Mouse (Mus musculus) cerebellum, adult 2 months (tissue): ENCODE data around the gene Pdhb. TPM values are rescaled to one million over a fixed set of nuclear protein-coding genes. Genes with fewer than 3 reads are reported as not detected.

ENCODE experiments used
- DNase-seq, 2 experiments: peaks; one replicate each; pipeline ENCODE4 v3.0.0; 2021
- H3K27ac ChIP-seq: fragments of 200-500 bp; 2 replicates; pipeline ENCODE4 v1.5.1; 2012; ENCODE audit warnings: low read length, control low read depth, inconsistent platforms; ENCODE audit not compliant: insufficient read depth
- H3K27me3 ChIP-seq: fragments of 200-500 bp; 2 replicates; pipeline ENCODE4 v1.6.1; 2012; ENCODE audit warnings: inconsistent platforms, mild to moderate bottlenecking, low read length, moderate library complexity; ENCODE audit not compliant: control insufficient read depth, insufficient read depth
- H3K4me1 ChIP-seq: fragments of 200-500 bp; 2 replicates; pipeline ENCODE4 v1.6.1; 2011; ENCODE audit warnings: low read length; ENCODE audit not compliant: control insufficient read depth, insufficient read depth
- H3K4me3 ChIP-seq: fragments of 200-500 bp; replicated peaks from 2 replicates; pipeline ENCODE3; 2011; ENCODE audit warnings: mild to moderate bottlenecking, low read depth, low read length, control low read depth; ENCODE audit not compliant: insufficient read depth
- CTCF ChIP-seq: fragments of 200-500 bp; IDR thresholded peaks from 2 replicates; pipeline ENCODE4 v1.5.1; 2011; ENCODE audit warnings: low read depth, mild to moderate bottlenecking, control low read depth, low read length, moderate library complexity, borderline replicate concordance; ENCODE audit not compliant: insufficient read depth
- POLR2A ChIP-seq: fragments of 200-500 bp; IDR thresholded peaks from 2 replicates; pipeline ENCODE4 v1.6.1; 2011; ENCODE audit warnings: low read length, control low read depth, borderline replicate concordance; ENCODE audit not compliant: insufficient read depth
- WGBS: fragments of 180-500 bp; shearing (Covaris S2); methylation state at CpG from one replicate; pipeline ENCODE4 v1.1.7; 2018; 5-methylcytosine and 5-hydroxymethylcytosine counted together
- polyA plus RNA-seq: library from polyadenylated mRNA; depleted of rRNA; stranded (reverse); fragments of >200 nt; gene quantifications from 2 replicates; pipeline ENCODE4 v1.2.3, GENCODE M21; 2012; rRNA removed

The Pdhb gene
- polyA plus RNA-seq, 1 experiment = 279 TPM

- DNase-seq = peak; percentile 43 to 72
- H3K27ac ChIP-seq = no peak overlapping the region
- WGBS = 25% methylated on average over 7 of the region's 7 CpGs
- no peaks in the 10 kb centered on the region for H3K27me3 ChIP-seq
- no peaks in the 10 kb centered on the region for H3K4me1 ChIP-seq
- no peak overlapping the region for H3K4me3 ChIP-seq
- TF ChIP-seq POLR2A (no peak), CTCF (no peak)
Measured at GRCm38 (mm10) chr14:8123141-8123540, 49.7 kb downstream of the Pdhb start.

DNA sequence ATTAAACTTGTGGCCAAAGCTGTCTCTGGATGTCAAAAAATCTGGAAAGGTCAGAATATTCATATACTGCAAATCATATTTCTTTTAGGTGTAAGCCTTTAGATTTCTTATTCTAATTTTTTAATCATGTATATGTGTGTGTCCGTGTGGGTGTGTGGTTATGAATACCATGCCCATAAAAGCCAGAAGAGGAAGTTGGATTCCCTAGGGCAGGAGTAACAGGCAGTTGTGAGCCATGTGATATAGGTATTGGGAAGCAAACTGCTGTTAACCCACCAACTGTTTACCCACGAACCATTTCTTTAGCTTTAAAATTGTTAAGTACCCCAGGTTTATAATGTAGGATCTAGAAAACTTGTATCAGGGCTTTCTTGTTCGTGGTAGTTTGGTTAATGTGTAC lies 52.9 kb downstream of the Pdhb start:
- Histone ChIP-seq H3K4me3 (no peak overlapping the region), H3K27me3 (no peaks in the 10 kb centered on the region), H3K4me1 (peaks cover 7% of the 10 kb centered on the region), H3K27ac (no peak overlapping the region)
- no peak for DNase-seq
- WGBS = 84% methylated on average over 3 of the region's 3 CpGs
- TF ChIP-seq POLR2A (no peak), CTCF (no peak)

- peaks cover 7% of the 10 kb centered on the region for H3K4me1 ChIP-seq
- no peaks in the 10 kb centered on the region for H3K27me3 ChIP-seq
- H3K4me3 ChIP-seq = no peak overlapping the region
- TF ChIP-seq CTCF (no peak), POLR2A (no peak)
- 82% methylated on average over 5 of the region's 5 CpGs for WGBS
- no peak for DNase-seq
- H3K27ac ChIP-seq = no peak overlapping the region
Measured at GRCm38 (mm10) chr14:8119454-8119853, 53.4 kb downstream of the Pdhb start.

DNA sequence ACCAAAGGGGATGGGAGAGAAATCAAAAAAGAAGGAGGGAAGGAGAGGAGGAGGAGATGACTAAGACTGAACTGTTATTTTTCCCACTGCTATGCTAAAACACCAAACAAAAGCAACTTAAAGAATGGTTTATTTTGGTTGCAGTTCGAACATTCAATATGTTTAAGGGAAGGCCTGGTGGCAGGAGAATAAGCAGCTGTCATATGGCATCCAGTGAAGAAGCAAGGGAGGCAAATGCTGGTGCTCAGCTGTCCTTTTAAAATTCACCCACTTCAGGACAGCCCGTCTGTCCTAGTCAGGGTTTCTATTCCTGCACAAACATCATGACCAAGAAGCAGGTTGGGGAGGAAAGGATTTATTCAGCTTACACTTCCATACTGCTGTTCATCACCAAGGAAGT lies 55.5 kb downstream of the Pdhb start:
- Histone ChIP-seq H3K27me3 (no peaks in the 10 kb centered on the region), H3K4me3 (no peak overlapping the region), H3K4me1 (peaks cover 16% of the 10 kb centered on the region), H3K27ac (no peak overlapping the region)
- DNase-seq = no peak
- WGBS = 90% methylated on average over 2 of the region's 2 CpGs
- TF ChIP-seq POLR2A (no peak), CTCF (no peak)

Other genes starting within 250 kb of the Pdhb start
- gene Gm45521, start 215.7 kb downstream of the Pdhb start, polyA plus RNA-seq = not detected in 2 replicates
- 0.02 TPM in 1 of 2 replicates, not detected in the other for gene Dnase1l3, start 178.5 kb downstream of the Pdhb start, polyA plus RNA-seq
- 56.0 and 59.1 TPM in 2 replicates for gene Abhd6, start 170.1 kb downstream of the Pdhb start, polyA plus RNA-seq
- gene Rpp14, start 92.7 kb downstream of the Pdhb start, polyA plus RNA-seq = 27.5 and 36.2 TPM in 2 replicates
- 66.7 and 67.7 TPM in 2 replicates for gene Pxk, start 74.8 kb downstream of the Pdhb start, polyA plus RNA-seq
- gene Kctd6, start 41.1 kb upstream of the Pdhb start, polyA plus RNA-seq = 35.0 and 35.8 TPM in 2 replicates
- 0.41 and 0.55 TPM in 2 replicates for gene Acox2, start 86.3 kb upstream of the Pdhb start, polyA plus RNA-seq
- gene Fam107a, start 145.0 kb upstream of the Pdhb start, polyA plus RNA-seq = 351 and 468 TPM in 2 replicates
- not detected in 2 replicates for gene Oit1, start 205.7 kb upstream of the Pdhb start, polyA plus RNA-seq